8 mouse cellular contexts compared by ENCODE assay signal in the genomic region with DNA sequence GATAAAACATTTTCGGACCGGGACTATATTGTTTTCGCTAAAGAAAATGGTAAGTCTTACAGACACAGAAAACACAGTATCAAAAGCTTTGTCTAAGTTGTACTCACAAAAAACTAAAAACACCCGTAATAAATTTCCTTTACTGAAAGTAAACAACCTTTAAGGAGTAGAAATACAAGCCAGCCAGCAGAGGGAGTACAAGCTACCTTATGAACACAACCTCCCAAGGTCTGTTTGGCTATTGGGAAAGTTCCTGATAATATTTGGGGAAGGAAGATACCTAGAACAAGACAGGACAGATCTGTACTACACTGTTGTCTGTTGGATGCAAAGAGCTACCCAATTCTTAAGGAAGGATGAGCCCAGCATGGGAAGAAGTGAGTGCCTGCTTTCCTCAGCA.
DNase-seq lines count a peak whose midpoint lies in the region; ATAC-seq and TF ChIP-seq lines count a peak whose summit lies in the region.
"Not testable (repeated sequence)": the region's sequence is repeated elsewhere in the genome, so short reads cannot be mapped to it uniquely, and the experiment has no call there.

No protein-coding gene starts in this region.

- POLR2A ChIA-PET in Patski (lab: Charles Lee): not testable (repeated sequence)

- DNase-seq in A20 (ENCODE audit: low read depth, low spot score): peak; percentile 39
- not testable (repeated sequence) for DNase-seq in Patski (ENCODE audit: low read depth, low spot score); gastrocnemius, adult 2 months; layer of hippocampus, adult 2 months (ENCODE audit: low spot score in 2 of 2)
- peak; percentile 39 to 43 for DNase-seq in cerebellum, postnatal 10 days
- peak; percentile 47 for DNase-seq in hindbrain, embryonic 14.5 days (ENCODE audit: low spot score)
- DNase-seq in lung, postnatal 36 days: peak; percentile 60
- peak; percentile 4 for DNase-seq in right cerebral cortex, postnatal 14 days

- not testable (repeated sequence) for H3K27me3 ChIP-seq in Patski; hindbrain, embryonic 14.5 days (ENCODE audit: control insufficient read depth, insufficient read depth, low read length)

- not testable (repeated sequence) for H3K4me2 ChIP-seq in hindbrain, embryonic 14.5 days (replicated peaks)

- not testable (repeated sequence) for H3K36me3 ChIP-seq in hindbrain, embryonic 14.5 days (replicated peaks; ENCODE audit: control insufficient read depth, insufficient read depth)

- H3K27ac ChIP-seq in gastrocnemius, adult 2 months; hindbrain, embryonic 14.5 days; layer of hippocampus, adult 2 months: not testable (repeated sequence)

- TF ChIP-seq CTCF in Patski (IDR thresholded peaks at IDR 0.05): peak; percentile 57
- peak; percentile 42 for TF ChIP-seq CTCF in gastrocnemius, adult 2 months (IDR thresholded peaks at IDR 0.05)
- TF ChIP-seq CTCF in layer of hippocampus, adult 2 months (conservative IDR thresholded peaks at IDR 0.05): peak; percentile 62

- CTCF ChIA-PET in Patski (lab: Charles Lee): interaction anchor here (1.0 to 1.2 kb wide), 5 partner anchors 17 to 356 kb away, joined by 3 read pairs; no protein-coding TSS in a partner anchor

- H3K9me3 ChIP-seq in hindbrain, embryonic 14.5 days (ENCODE audit: control insufficient read depth, low read length): not testable (repeated sequence)

- not testable (repeated sequence) for ATAC-seq in Patski; hindbrain, embryonic 14.5 days (ENCODE audit: low FRiP score)

- WGBS in hindbrain, embryonic 14.5 days: 78% methylated on average over 4 of the region's 4 CpGs

- in situ Hi-C loops in Patski (cut with MboI; ENCODE audit: low pct_unique_long_range_greater_than_20kb): loop anchor here (5.0 kb wide), 1 partner anchor 118 kb away; a partner anchor contains a TSS

- H3K9ac ChIP-seq in hindbrain, embryonic 14.5 days: not testable (repeated sequence)

- H3K4me3 ChIP-seq in gastrocnemius, adult 2 months; hindbrain, embryonic 14.5 days (replicated peaks; ENCODE audit: low read length); layer of hippocampus, adult 2 months: not testable (repeated sequence)

- intact Hi-C loops in gastrocnemius, adult 2 months (cut with DNase I): loop anchor here (5.0 kb wide), 1 partner anchor 293 kb away; no protein-coding TSS in a partner anchor

- not testable (repeated sequence) for H3K4me1 ChIP-seq in hindbrain, embryonic 14.5 days (replicated peaks; ENCODE audit: control insufficient read depth, insufficient read depth, low read length)
